In the genomic region with DNA sequence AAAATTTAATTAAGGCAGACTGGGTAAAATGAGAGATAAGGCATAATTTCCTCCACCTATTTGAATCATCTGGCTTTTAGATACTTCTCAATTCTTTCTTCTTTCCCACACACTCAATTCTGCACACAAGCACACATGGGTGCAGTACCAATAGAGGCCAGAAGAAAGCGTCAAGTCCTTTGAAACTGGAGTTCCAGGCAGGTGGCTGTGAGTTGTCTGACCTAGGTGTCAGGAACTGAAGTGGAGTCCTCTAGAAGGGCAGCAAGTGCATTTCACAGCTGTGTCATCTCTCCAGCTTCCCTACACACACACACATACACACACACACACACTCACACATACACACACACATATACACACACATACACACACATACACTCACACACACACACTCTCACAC, we compare ENCODE assay signal across 18 mouse cellular contexts. TPM values are rescaled to one million over a fixed set of nuclear protein-coding genes. Genes with fewer than 3 reads are reported as not detected.
"Had no signal": no experiment of that assay in that cellular context is flagged by ENCODE, and none has a peak within 500 bp of the region (broad histone marks: within the 10 kb centered on the region; RNA-seq: fewer than 3 reads in every experiment).

No protein-coding gene starts in this region.

- H3K27ac ChIP-seq: kidney, embryonic 15.5 days; limb, embryonic 13.5 days; liver, embryonic 14.5 days; midbrain, embryonic 13.5 days; neural tube, embryonic 13.5 days had no signal

- H3K4me2 ChIP-seq: kidney, embryonic 15.5 days; limb, embryonic 13.5 days; midbrain, embryonic 13.5 days; neural tube, embryonic 13.5 days had no signal

- H3K4me3 ChIP-seq: kidney, embryonic 15.5 days; limb, embryonic 13.5 days; midbrain, embryonic 13.5 days; neural tube, embryonic 13.5 days had no signal

- DNase-seq: kidney, adult 2 months; kidney, postnatal 14 days; layer of hippocampus, adult 9-11 months; layer of hippocampus, postnatal 36 days; left cerebral cortex, postnatal 4 days; lung, adult 18-20 months; retina, postnatal 1 day; right cerebral cortex, postnatal 4 days; spleen, adult 18-20 months; thymus, adult 2 months; thymus, postnatal 25 days had no signal

- H3K27me3 ChIP-seq: kidney, embryonic 15.5 days; limb, embryonic 13.5 days; midbrain, embryonic 13.5 days; neural tube, embryonic 13.5 days had no signal

- ATAC-seq: midbrain, embryonic 13.5 days had no signal

- H3K9me3 ChIP-seq: kidney, embryonic 15.5 days; limb, embryonic 13.5 days; midbrain, embryonic 13.5 days; neural tube, embryonic 13.5 days had no signal

- H3K9ac ChIP-seq: kidney, embryonic 15.5 days; limb, embryonic 13.5 days; liver, embryonic 14.5 days; midbrain, embryonic 13.5 days; neural tube, embryonic 13.5 days had no signal

- H3K4me1 ChIP-seq: kidney, embryonic 15.5 days; limb, embryonic 13.5 days; neural tube, embryonic 13.5 days had no signal

RNA-seq across cellular contexts. Expression of gene Cacng7, which starts 18.8 kb away (rescaled TPM):
- total RNA-seq: megakaryocyte-erythroid progenitor cell, adult 5-6 weeks had no signal

RNA-seq across cellular contexts. Expression of gene Cacng8, which starts 38.9 kb away (rescaled TPM):
- total RNA-seq: liver, adult 2 months; megakaryocyte-erythroid progenitor cell, adult 5-6 weeks had no signal
- polyA plus RNA-seq: liver, adult 2 months had no signal
